ENCODE assay signal across 20 mouse cellular contexts in the genomic region with DNA sequence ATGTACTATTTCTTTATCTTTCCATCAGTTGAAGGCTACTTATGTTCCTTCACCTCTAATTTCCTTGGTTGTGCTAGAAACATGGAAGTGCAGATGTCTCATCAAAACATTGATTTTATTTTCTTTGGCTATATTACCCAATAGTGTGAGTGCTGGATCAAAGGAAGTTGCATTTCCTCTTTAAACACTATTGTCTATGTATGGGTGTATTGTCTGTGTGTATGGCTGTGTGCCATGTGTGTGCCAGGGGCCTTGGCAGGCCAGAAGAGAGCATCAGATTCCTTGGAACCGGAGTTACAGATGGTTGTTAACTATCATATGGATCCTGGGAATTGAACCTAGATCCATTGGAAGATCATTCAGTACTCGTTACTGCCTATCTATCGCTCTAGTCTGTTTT.
"Had no signal": no experiment of that assay in that cellular context is flagged by ENCODE, and none has a peak within 500 bp of the region (broad histone marks: within the 10 kb centered on the region; RNA-seq: fewer than 3 reads in every experiment).

No protein-coding gene starts in this region.

- DNase-seq: liver, embryonic 13.5 days; liver, postnatal 0 days; lung, adult 2 months; lung, postnatal 14 days; lung, postnatal 36 days; retina, postnatal 1 day; right cerebral cortex, postnatal 14 days; thymus, adult 2 months; thymus, postnatal 25 days; thymus, postnatal 4 days had no signal

- H3K27ac ChIP-seq: liver, embryonic 13.5 days; liver, embryonic 15.5 days; lung, embryonic 15.5 days; macrophage; midbrain, embryonic 13.5 days; midbrain, embryonic 15.5 days; neural tube, embryonic 13.5 days; neural tube, embryonic 15.5 days had no signal

- ATAC-seq: liver, postnatal 0 days; lung, postnatal 0 days; midbrain, embryonic 13.5 days; midbrain, embryonic 15.5 days had no signal

- H3K4me1 ChIP-seq: liver, embryonic 15.5 days; lung, embryonic 15.5 days; midbrain, embryonic 15.5 days; neural tube, embryonic 13.5 days; neural tube, embryonic 15.5 days had no signal

- H3K4me3 ChIP-seq: liver, embryonic 13.5 days; liver, embryonic 15.5 days; lung, embryonic 15.5 days; megakaryocyte, embryonic 14.5 days; midbrain, embryonic 13.5 days; midbrain, embryonic 15.5 days; myocyte; neural tube, embryonic 13.5 days; neural tube, embryonic 15.5 days had no signal
